Mouse (Mus musculus): ENCODE measurements around the gene Irx1.

The Irx1 gene

GRCm38 (mm10) chr13:71910361-71910760 is 53.2 kb downstream of the Irx1 start:
- DNase-seq (ENCODE audit: low spot score in 2 of 2): no peak

Measured in spleen, postnatal 36 days (tissue).